ENCODE assay signal across 18 mouse cellular contexts in genomic region chr13:26405757-26406156, GRCm38 (mm10).
DNase-seq lines count a peak whose midpoint lies in the region; ATAC-seq and TF ChIP-seq lines count a peak whose summit lies in the region.
"Had no signal": no experiment of that assay in that cellular context is flagged by ENCODE, and none has a peak within 500 bp of the region (broad histone marks: within the 10 kb centered on the region; RNA-seq: fewer than 3 reads in every experiment).

No protein-coding gene starts in this region.

- intact Hi-C loops in heart, adult 2 months (cut with DNase I) = loop anchor here (2.0 kb wide), 1 partner anchor 49 kb away; no protein-coding TSS in a partner anchor

- no peaks in the 10 kb centered on the region for H3K27me3 ChIP-seq in heart, adult 2 months (ENCODE audit: control insufficient read depth, insufficient read depth, low read length)
- no peaks in the 10 kb centered on the region for H3K27me3 ChIP-seq in heart, embryonic 11.5 days (ENCODE audit: control insufficient read depth, insufficient read depth, low read length)
- no peaks in the 10 kb centered on the region for H3K27me3 ChIP-seq in kidney, embryonic 14.5 days (ENCODE audit: control insufficient read depth, insufficient read depth, low read length)
- H3K27me3 ChIP-seq: hindbrain, embryonic 15.5 days; intestine, embryonic 15.5 days; megakaryocyte, embryonic 14.5 days had no signal

- no peak for ATAC-seq in heart, embryonic 11.5 days (replicated peaks; ENCODE audit: insufficient number of reproducible peaks, low FRiP score, low TSS enrichment)
- 0 out of 2 replicates have a peak, but pooled peaks have one; percentile 57 for ATAC-seq in kidney, embryonic 14.5 days (ENCODE audit: low FRiP score, low TSS enrichment)
- ATAC-seq: forebrain, embryonic 16.5 days; intestine, embryonic 15.5 days; lung, postnatal 0 days had no signal

- peaks cover 1% of the 10 kb centered on the region for H3K4me1 ChIP-seq in heart, adult 2 months (ENCODE audit: control insufficient read depth, insufficient read depth, low read length)
- H3K4me1 ChIP-seq in heart, embryonic 11.5 days (ENCODE audit: control insufficient read depth, insufficient read depth, low read length) = no peaks in the 10 kb centered on the region
- H3K4me1 ChIP-seq in kidney, embryonic 14.5 days (ENCODE audit: control insufficient read depth, insufficient read depth, low read length) = no peaks in the 10 kb centered on the region
- H3K4me1 ChIP-seq: hindbrain, embryonic 15.5 days; intestine, embryonic 15.5 days had no signal

- H3K79me2 ChIP-seq in heart, adult 2 months (replicated peaks; ENCODE audit: control insufficient read depth, insufficient read depth, low read length) = no peaks in the 10 kb centered on the region

- H3K4me2 ChIP-seq in heart, embryonic 11.5 days = no peak overlapping the region
- no peak overlapping the region for H3K4me2 ChIP-seq in kidney, embryonic 14.5 days (replicated peaks; ENCODE audit: low read depth, low read length)
- H3K4me2 ChIP-seq: hindbrain, embryonic 15.5 days; intestine, embryonic 15.5 days had no signal

- no peak overlapping the region for H3K9ac ChIP-seq in heart, adult 2 months (ENCODE audit: low read depth, low read length)
- no peak overlapping the region for H3K9ac ChIP-seq in heart, embryonic 11.5 days (ENCODE audit: low read depth, low read length)
- H3K9ac ChIP-seq in kidney, embryonic 14.5 days (ENCODE audit: low read depth, low read length) = no peak overlapping the region
- H3K9ac ChIP-seq: hindbrain, embryonic 15.5 days; intestine, embryonic 15.5 days had no signal

- H3K36me3 ChIP-seq in heart, adult 2 months (ENCODE audit: control insufficient read depth, insufficient read depth, low read length) = peaks cover 8% of the 10 kb centered on the region
- no peaks in the 10 kb centered on the region for H3K36me3 ChIP-seq in heart, embryonic 11.5 days (ENCODE audit: control insufficient read depth, insufficient read depth, low read length)
- no peaks in the 10 kb centered on the region for H3K36me3 ChIP-seq in kidney, embryonic 14.5 days (ENCODE audit: control insufficient read depth, insufficient read depth, low read length)
- H3K36me3 ChIP-seq: hindbrain, embryonic 15.5 days; intestine, embryonic 15.5 days had no signal

- TF ChIP-seq EP300 in heart, adult 2 months (IDR thresholded peaks at IDR 0.05; ENCODE audit: insufficient read depth, low read depth, low read length) = no peak

- peak in 1 of 2 experiments; percentile 2 for DNase-seq in heart, adult 2 months
- DNase-seq in embryo, embryonic 10.5 days (ENCODE audit: low spot score) = peak; percentile 40
- DNase-seq in kidney, postnatal 36 days = peak; percentile 23 to 50
- no peak for DNase-seq in spleen, adult 12 weeks (ENCODE audit: low spot score)
- DNase-seq in gastrocnemius, postnatal 10 days = no peak
- DNase-seq: cerebellum, adult 2 months; heart, postnatal 4 days; left cerebral cortex, postnatal 4 days; liver; retina, postnatal 1 day; thymus, postnatal 14 days had no signal

- no peak for TF ChIP-seq POLR2A in heart, adult 2 months (IDR thresholded peaks at IDR 0.05; ENCODE audit: insufficient read depth, low read depth, low read length)

- H3K9me3 ChIP-seq in heart, embryonic 11.5 days (replicated peaks; ENCODE audit: control insufficient read depth, low read length) = no peaks in the 10 kb centered on the region
- H3K9me3 ChIP-seq in kidney, embryonic 14.5 days (ENCODE audit: control insufficient read depth, low read length) = no peaks in the 10 kb centered on the region
- H3K9me3 ChIP-seq: hindbrain, embryonic 15.5 days; intestine, embryonic 15.5 days; megakaryocyte, embryonic 14.5 days had no signal

- peak overlapping the region; percentile 10 for H3K27ac ChIP-seq in heart, adult 2 months
- no peak overlapping the region for H3K27ac ChIP-seq in heart, embryonic 11.5 days (ENCODE audit: low read depth, low read length)
- no peak overlapping the region for H3K27ac ChIP-seq in kidney, embryonic 14.5 days (ENCODE audit: low read depth, low read length)
- H3K27ac ChIP-seq: hindbrain, embryonic 15.5 days; intestine, embryonic 15.5 days had no signal

- TF ChIP-seq CTCF in heart, adult 2 months (IDR thresholded peaks at IDR 0.05) = no peak

- H3K4me3 ChIP-seq in heart, adult 2 months = no peak overlapping the region
- H3K4me3 ChIP-seq in heart, embryonic 11.5 days (ENCODE audit: low read depth, low read length) = no peak overlapping the region
- H3K4me3 ChIP-seq in kidney, embryonic 14.5 days (ENCODE audit: low read length) = no peak overlapping the region
- H3K4me3 ChIP-seq: hindbrain, embryonic 15.5 days; intestine, embryonic 15.5 days; megakaryocyte, embryonic 14.5 days had no signal

Comparison
In these comparisons a context has a peak if more than half of its experiments do, and no peak if none do; other contexts are left out.
1. DNase-seq: peak in embryo, embryonic 10.5 days (single experiment) and kidney, postnatal 36 days (2 of 2); none in spleen, adult 12 weeks (single experiment) and gastrocnemius, postnatal 10 days (single experiment).